Mouse (Mus musculus): Measurements from ENCODE around the gene Doc2g. TPM values are rescaled to one million over a fixed set of nuclear protein-coding genes. Genes with fewer than 3 reads are reported as not detected.

Doc2g gene
- polyA plus RNA-seq, 1 experiment: 19.9 TPM

DNA sequence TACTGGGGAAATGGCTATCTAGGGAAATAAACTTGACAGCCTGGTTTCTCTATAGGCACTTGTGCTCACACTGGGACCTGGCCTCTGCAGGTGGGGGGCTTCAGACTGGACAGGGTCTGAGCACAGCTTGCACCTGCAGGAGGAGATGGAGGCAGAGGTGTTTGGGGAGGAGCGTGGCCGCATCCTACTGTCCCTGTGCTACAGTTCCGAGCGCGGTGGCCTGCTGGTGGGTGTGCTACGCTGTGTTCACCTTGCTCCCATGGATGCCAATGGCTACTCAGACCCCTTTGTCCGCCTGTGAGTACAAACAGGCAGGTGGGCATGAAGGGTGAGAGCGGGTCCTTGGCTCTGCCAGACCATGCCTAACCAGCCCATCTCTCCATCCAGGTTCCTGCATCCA is 2.9 kb downstream of the Doc2g start:
- Histone ChIP-seq H3K27ac (ENCODE audit: insufficient read depth, low read length) (no peak overlapping the region), H3K27me3 (ENCODE audit: control insufficient read depth, insufficient read depth, low read length) (no peaks in the 10 kb centered on the region), H3K4me3 (replicated peaks; ENCODE audit: insufficient read depth, low read depth, low read length) (no peak overlapping the region), H3K4me1 (ENCODE audit: control insufficient read depth, insufficient read depth, low read length) (peaks cover 8% of the 10 kb centered on the region; the same call in 1 of the 2 replicates)
- TF ChIP-seq CTCF (IDR thresholded peaks at IDR 0.05; ENCODE audit: borderline replicate concordance, insufficient read depth, low read depth, low read length) (no peak), POLR2A (IDR thresholded peaks at IDR 0.05; ENCODE audit: borderline replicate concordance, insufficient read depth, low read length) (no peak)
- 93% methylated on average over 8 of the region's 8 CpGs for WGBS
- no peak for DNase-seq

DNA sequence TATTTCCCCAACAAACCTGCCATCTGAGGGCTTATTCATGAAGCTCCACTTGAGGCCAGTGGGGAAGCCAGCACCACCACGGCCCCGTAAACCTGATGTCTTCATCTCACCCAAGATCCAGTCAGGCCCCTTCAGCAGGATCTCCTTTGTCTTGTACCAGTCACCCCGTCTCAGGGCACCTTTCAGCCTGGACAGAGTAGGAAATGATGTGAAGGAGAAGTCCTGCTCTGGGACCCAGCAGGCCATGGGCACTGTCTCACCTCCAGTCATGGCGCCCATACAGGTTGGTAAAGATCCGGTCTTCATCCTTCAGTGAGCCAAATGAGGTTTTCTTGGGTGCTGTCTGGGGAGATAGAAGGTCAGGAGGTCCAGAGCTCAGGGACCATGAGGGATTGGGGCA is 8.0 kb downstream of the Doc2g start:
- WGBS: 93% methylated on average over 5 of the region's 5 CpGs
- no peak for DNase-seq
- TF ChIP-seq POLR2A (IDR thresholded peaks at IDR 0.05; ENCODE audit: borderline replicate concordance, insufficient read depth, low read length) (no peak), CTCF (IDR thresholded peaks at IDR 0.05; ENCODE audit: borderline replicate concordance, insufficient read depth, low read depth, low read length) (no peak)

DNA sequence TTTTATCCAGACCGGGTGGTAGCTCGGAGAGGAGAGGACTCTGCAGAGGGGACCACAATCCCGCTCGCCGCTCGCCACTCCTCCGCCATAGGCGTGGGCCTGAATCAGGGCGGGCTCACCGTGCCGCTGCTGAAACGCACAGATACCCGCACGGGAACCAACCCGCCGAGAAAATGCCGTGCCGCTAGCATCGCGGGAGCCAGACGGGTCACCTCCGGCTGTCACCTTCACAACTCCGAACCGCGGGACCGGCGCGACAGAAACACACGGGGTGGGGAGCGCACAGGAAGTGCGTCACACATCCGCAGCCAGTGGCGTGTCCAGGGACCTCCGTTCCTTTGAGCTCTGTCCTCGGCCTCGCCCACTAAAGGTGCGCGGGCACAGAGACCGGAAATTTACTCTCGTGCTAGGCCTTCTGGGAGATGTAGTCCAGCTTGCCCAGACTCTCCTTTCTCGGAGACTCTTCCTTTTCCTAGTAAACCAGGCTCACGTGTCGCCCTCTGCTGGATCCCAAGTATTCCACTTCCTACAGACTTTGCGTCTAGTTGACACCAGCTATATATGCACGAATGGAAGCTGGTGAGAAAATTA is 9.4 kb downstream of the Doc2g start, which contains the start of gene Ndufv1:
Gene Ndufv1 (minus strand): TSS at position 375 of the 591 bp plus-strand sequence.
- H3K27ac ChIP-seq (ENCODE audit: insufficient read depth, low read length): peak within 1 kb of the TSS; percentile 67
- DNase-seq: peak; percentile 97 to 99
- under 1% methylated on average over 45 of the region's 45 CpGs for WGBS
- TF ChIP-seq POLR2A (IDR thresholded peaks at IDR 0.05; ENCODE audit: borderline replicate concordance, insufficient read depth, low read length): peak; percentile 95
- peak; percentile 83 for TF ChIP-seq CTCF (IDR thresholded peaks at IDR 0.05; ENCODE audit: borderline replicate concordance, insufficient read depth, low read depth, low read length)
- H3K4me3 ChIP-seq (replicated peaks; ENCODE audit: insufficient read depth, low read depth, low read length): peak within 1 kb of the TSS; percentile 74
- H3K4me1 ChIP-seq (ENCODE audit: control insufficient read depth, insufficient read depth, low read length): peaks cover 8% of the 10 kb centered on the region; the same call in 1 of the 2 replicates
- no peaks in the 10 kb centered on the region for H3K27me3 ChIP-seq (ENCODE audit: control insufficient read depth, insufficient read depth, low read length)

More for the DNA sequence above, 8.0 kb downstream of the Doc2g start:
- Histone ChIP-seq H3K4me1 (ENCODE audit: control insufficient read depth, insufficient read depth, low read length) (peaks cover 8% of the 10 kb centered on the region; the same call in 1 of the 2 replicates), H3K27me3 (ENCODE audit: control insufficient read depth, insufficient read depth, low read length) (no peaks in the 10 kb centered on the region), H3K4me3 (replicated peaks; ENCODE audit: insufficient read depth, low read depth, low read length) (no peak overlapping the region), H3K27ac (ENCODE audit: insufficient read depth, low read length) (no peak overlapping the region)

DNA sequence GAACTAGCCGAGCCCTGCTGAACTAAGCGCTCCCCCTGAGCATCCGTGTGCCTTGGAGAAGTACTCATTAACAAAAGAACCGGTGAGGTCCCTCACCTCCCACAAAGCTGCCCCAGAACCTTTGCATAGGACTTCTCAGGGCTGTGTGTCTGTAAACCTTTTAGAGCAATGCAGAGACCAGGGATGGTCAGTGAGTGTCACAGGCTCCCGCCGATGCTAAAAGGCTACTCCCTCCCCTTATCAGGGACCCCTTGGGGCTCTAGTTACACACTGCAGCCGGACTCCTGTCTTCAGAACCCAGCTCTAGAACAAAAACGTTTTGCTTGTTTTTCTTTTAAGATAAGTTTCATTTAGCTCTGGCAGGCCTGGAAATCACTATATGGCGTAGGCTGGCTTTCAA is 10.0 kb downstream of the Doc2g start:
- no peak for TF ChIP-seq CTCF (IDR thresholded peaks at IDR 0.05; ENCODE audit: borderline replicate concordance, insufficient read depth, low read depth, low read length)
- no peak for TF ChIP-seq POLR2A (IDR thresholded peaks at IDR 0.05; ENCODE audit: borderline replicate concordance, insufficient read depth, low read length)
- Histone ChIP-seq H3K27ac (ENCODE audit: insufficient read depth, low read length) (no peak overlapping the region), H3K4me1 (ENCODE audit: control insufficient read depth, insufficient read depth, low read length) (peaks cover 8% of the 10 kb centered on the region; the same call in 1 of the 2 replicates), H3K4me3 (replicated peaks; ENCODE audit: insufficient read depth, low read depth, low read length) (no peak overlapping the region), H3K27me3 (ENCODE audit: control insufficient read depth, insufficient read depth, low read length) (no peaks in the 10 kb centered on the region)
- no peak for DNase-seq
- 22% methylated on average over 9 of the region's 9 CpGs for WGBS

DNA sequence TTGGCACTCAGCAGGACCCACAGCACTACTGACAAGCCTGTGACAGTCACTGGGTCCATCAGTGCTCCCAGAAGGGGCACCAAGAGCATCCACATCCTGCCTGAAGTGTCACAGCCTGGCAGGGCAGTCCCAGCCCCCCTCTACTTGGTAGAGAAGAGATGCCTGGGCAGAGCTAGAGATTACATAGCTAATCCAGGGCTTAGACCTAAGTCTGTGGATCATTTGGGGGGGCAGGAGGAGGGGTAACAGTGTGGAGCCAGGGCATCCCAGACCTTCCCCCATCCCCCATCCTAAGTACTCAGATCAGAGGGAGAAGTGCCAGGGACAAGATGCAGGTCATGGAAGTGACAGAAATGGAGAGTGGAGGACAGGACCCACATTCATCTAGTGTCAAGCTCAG is 11.7 kb downstream of the Doc2g start:
- no peak for TF ChIP-seq CTCF (IDR thresholded peaks at IDR 0.05; ENCODE audit: borderline replicate concordance, insufficient read depth, low read depth, low read length)
- TF ChIP-seq POLR2A (IDR thresholded peaks at IDR 0.05; ENCODE audit: borderline replicate concordance, insufficient read depth, low read length): no peak
- no peak overlapping the region for H3K27ac ChIP-seq (ENCODE audit: insufficient read depth, low read length)
- no peak for DNase-seq
- peaks cover 19% of the 10 kb centered on the region for H3K4me1 ChIP-seq (ENCODE audit: control insufficient read depth, insufficient read depth, low read length)
- H3K4me3 ChIP-seq (replicated peaks; ENCODE audit: insufficient read depth, low read depth, low read length): no peak overlapping the region
- H3K27me3 ChIP-seq (ENCODE audit: control insufficient read depth, insufficient read depth, low read length): no peaks in the 10 kb centered on the region

DNA sequence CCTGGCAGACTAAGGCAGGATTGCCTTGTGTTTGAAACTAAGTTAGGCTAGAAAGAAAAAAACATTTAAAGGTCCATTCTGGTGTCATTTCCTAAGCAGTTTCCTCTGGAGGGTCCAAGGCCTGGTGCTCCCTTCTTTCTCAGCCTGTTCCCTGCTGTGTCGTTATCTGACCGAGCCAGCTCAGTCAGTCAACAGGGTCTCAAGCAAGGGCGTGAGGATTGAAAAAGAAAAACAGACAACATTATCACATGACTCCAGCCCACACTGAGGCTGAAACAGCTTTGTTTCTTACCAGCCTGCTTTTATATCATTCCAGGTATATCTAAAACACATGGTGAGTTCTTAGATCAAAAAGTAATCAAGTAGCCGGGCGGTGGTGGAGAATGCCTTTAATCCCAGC is 12.5 kb downstream of the Doc2g start:
- DNase-seq: no peak
- 75% methylated on average over 5 of the region's 5 CpGs for WGBS
- H3K4me3 ChIP-seq (replicated peaks; ENCODE audit: insufficient read depth, low read depth, low read length): no peak overlapping the region
- peaks cover 19% of the 10 kb centered on the region for H3K4me1 ChIP-seq (ENCODE audit: control insufficient read depth, insufficient read depth, low read length)
- TF ChIP-seq POLR2A (IDR thresholded peaks at IDR 0.05; ENCODE audit: borderline replicate concordance, insufficient read depth, low read length) (no peak), CTCF (IDR thresholded peaks at IDR 0.05; ENCODE audit: borderline replicate concordance, insufficient read depth, low read depth, low read length) (no peak)
- no peak overlapping the region for H3K27ac ChIP-seq (ENCODE audit: insufficient read depth, low read length)
- H3K27me3 ChIP-seq (ENCODE audit: control insufficient read depth, insufficient read depth, low read length): no peaks in the 10 kb centered on the region

DNA sequence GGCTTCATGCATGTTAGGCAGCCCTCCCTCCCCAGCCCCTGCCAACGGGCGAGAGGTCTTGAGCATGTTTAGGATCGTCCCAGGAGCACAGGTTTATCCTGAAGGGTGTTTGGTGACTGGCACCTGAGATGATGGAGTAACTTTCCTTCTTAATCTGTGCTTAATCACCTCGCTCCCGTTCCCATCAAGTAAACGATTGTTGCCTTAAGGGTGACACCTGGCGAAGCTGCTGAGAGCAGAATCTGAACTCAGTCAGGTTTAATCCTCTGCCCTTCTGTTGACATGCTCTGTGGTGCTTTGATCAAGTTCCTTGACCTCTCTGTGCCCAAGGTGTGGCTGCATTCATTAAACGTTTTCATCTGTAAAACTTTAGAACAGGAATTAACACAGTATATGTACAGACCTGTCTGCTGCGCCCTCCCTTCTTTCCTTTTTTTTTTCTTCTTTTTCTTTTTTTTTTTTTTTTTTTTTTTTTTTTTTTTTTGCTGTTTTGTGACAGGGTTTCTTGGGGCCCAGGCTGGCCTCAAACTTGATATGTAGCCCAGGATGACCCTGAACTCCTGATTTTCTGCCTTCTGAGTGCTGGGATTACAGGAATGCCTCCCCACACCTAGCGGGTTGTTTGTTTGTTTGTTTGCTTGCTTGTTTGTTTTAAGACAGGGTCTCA is 14.9 kb downstream of the Doc2g start:
- Histone ChIP-seq H3K27ac (ENCODE audit: insufficient read depth, low read length) (peak overlapping the region; percentile 61; the same call in 1 of the 2 replicates), H3K27me3 (ENCODE audit: control insufficient read depth, insufficient read depth, low read length) (no peaks in the 10 kb centered on the region), H3K4me3 (replicated peaks; ENCODE audit: insufficient read depth, low read depth, low read length) (no peak overlapping the region), H3K4me1 (ENCODE audit: control insufficient read depth, insufficient read depth, low read length) (peaks cover 11% of the 10 kb centered on the region)
- TF ChIP-seq POLR2A (IDR thresholded peaks at IDR 0.05; ENCODE audit: borderline replicate concordance, insufficient read depth, low read length) (no peak), CTCF (IDR thresholded peaks at IDR 0.05; ENCODE audit: borderline replicate concordance, insufficient read depth, low read depth, low read length) (no peak)
- WGBS: 75% methylated on average over 10 of the region's 10 CpGs
- DNase-seq: no peak
